Mouse (Mus musculus): ENCODE results near the gene Gm21731.
"Not testable (repeated sequence)": the region's sequence is repeated elsewhere in the genome, so short reads cannot be mapped to it uniquely, and the experiment has no call there.

DNA sequence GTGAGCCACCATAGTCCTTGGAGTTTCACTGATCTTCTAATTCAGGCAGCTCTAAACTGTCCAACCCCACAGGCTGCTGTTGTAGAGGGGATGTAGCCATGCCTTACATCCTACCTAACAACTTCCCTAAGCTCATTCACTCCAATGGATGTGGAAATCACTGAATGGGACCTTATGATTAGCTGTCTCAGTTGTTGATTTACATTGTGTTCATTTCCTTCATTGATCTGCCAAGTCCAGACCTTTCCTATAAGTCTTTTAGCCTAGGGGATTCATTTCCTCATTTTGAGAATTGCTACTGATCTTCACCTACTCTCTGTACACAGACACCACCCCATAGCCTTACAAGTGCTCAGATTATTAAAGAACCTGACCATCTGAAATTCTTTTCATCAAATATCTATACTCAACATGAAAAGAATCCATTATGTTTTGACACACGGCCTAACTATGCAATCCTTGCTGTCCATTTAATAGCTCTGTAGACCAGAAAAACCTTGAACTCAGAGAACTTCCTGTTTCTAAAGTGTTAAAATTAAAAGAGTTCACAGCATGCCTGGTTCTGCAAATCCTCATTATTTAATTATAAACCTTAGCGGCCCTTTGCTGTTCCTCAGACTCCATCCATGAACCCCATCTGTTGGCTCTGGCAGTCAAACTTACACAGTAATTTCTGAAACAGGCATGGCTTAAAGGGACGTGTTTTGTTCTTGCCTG lies 12.5 kb downstream of the Gm21731 start:
- TF ChIP-seq ZC3H11A (IDR thresholded peaks at IDR 0.05; ENCODE audit: low read depth, low read length); RAD21 (IDR thresholded peaks at IDR 0.05; ENCODE audit: low read depth, low read length); TBP (IDR thresholded peaks at IDR 0.05; ENCODE audit: low read depth, low read length); MAX (IDR thresholded peaks at IDR 0.05; ENCODE audit: low read length); EP300 (IDR thresholded peaks at IDR 0.05; ENCODE audit: low read depth in 1 of 2, low read length in 2 of 2): not testable (repeated sequence)
